Mouse (Mus musculus) forebrain, embryonic 13.5 days (tissue): ENCODE results near the gene Dscaml1. TPM values are rescaled to one million over a fixed set of nuclear protein-coding genes. Genes with fewer than 3 reads are reported as not detected.

Experiments used
- polyA plus RNA-seq: library from polyadenylated mRNA; unstranded; fragments of >200 nt; fragmentation: Nextera tagmentation; extraction: Ambion mirVana; gene quantifications from 2 replicates; pipeline ENCODE4 v1.2.1, GENCODE M21; 2015

The Dscaml1 gene
- polyA plus RNA-seq, 1 experiment from 2014 or later, result 9.6 TPM

Other genes with a start within 250 kb of the Dscaml1 start
- gene BC049352, start 244.6 kb upstream of the Dscaml1 start, polyA plus RNA-seq, result 0.10 TPM in 1 of 2 replicates, not detected in the other
- not detected in 2 replicates for gene Tmprss4, start 222.5 kb upstream of the Dscaml1 start, polyA plus RNA-seq
- gene Il10ra, start 157.5 kb upstream of the Dscaml1 start, polyA plus RNA-seq, result 0.32 and 0.50 TPM in 2 replicates
- gene Tmprss13, start 107.5 kb upstream of the Dscaml1 start, polyA plus RNA-seq, result not detected in 2 replicates
- gene Fxyd6, start 56.4 kb upstream of the Dscaml1 start, polyA plus RNA-seq, result 291 and 322 TPM in 2 replicates
- gene Fxyd2, start 27.0 kb upstream of the Dscaml1 start, polyA plus RNA-seq, result 3.0 and 5.6 TPM in 2 replicates